Comparison of ENCODE assay signal across 8 mouse cellular contexts in the genomic region with DNA sequence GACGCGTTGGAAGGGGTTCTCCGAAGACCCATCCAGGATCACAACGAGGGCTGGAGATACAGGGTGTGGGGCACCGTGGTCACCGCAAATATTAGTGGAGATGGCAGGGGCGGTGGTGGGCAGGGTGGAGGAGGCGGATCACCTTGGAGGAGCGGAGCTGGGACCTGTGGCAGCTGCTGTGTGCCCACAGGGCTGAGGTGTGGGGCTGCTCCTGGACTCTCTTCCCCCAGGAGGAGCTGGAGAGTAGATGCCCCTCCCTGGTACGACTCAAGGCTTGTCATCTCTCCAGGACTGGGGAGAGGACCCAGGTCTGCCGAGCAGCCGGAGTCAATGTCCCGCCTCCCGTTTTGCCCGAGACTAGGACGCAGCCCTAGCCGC.
DNase-seq lines count a peak whose midpoint lies in the region; ATAC-seq and TF ChIP-seq lines count a peak whose summit lies in the region.

No protein-coding gene starts in this region.

- H3K4me3 ChIP-seq in liver, adult 2 months (ENCODE audit: insufficient read depth, low read depth, low read length), result peak overlapping the region; percentile 71; the same call in 1 of the 2 replicates
- peak overlapping the region; percentile 44 for H3K4me3 ChIP-seq in forebrain, embryonic 13.5 days
- H3K4me3 ChIP-seq in liver, embryonic 11.5 days (ENCODE audit: low read depth, low read length), result peak overlapping the region; percentile 44
- peak overlapping the region; percentile 41 for H3K4me3 ChIP-seq in stomach, embryonic 15.5 days (replicated peaks)

- no peak for TF ChIP-seq CTCF in liver, adult 2 months (IDR thresholded peaks at IDR 0.05; ENCODE audit: low read depth, low read length)

- H3K9ac ChIP-seq in liver, adult 2 months (ENCODE audit: low read depth, low read length), result no peak overlapping the region; the same call in 1 of the 2 replicates
- H3K9ac ChIP-seq in forebrain, embryonic 13.5 days, result peak overlapping the region; percentile 60
- H3K9ac ChIP-seq in liver, embryonic 11.5 days (ENCODE audit: low read depth, low read length), result no peak overlapping the region; the same call in 1 of the 2 replicates
- H3K9ac ChIP-seq in stomach, embryonic 15.5 days, result no peak overlapping the region; the same call in 1 of the 2 replicates

- no peak for TF ChIP-seq POLR2A in liver, adult 2 months (IDR thresholded peaks at IDR 0.05; ENCODE audit: extremely low read depth, insufficient read depth, low read length)

- ATAC-seq in cerebellum, adult (ENCODE audit: insufficient number of reproducible peaks, low FRiP score, low TSS enrichment), result peak; percentile 24; the same call in 1 of the 2 replicates
- peak; percentile 34 for ATAC-seq in forebrain, embryonic 13.5 days
- ATAC-seq in liver, embryonic 11.5 days (replicated peaks; ENCODE audit: low FRiP score), result peak; percentile 14; the same call in 1 of the 2 replicates
- ATAC-seq in stomach, embryonic 15.5 days (ENCODE audit: insufficient read depth, low FRiP score, low read depth), result 0 out of 2 replicates have a peak, but pooled peaks have one; percentile 11

- H3K4me2 ChIP-seq in forebrain, embryonic 13.5 days, result peak overlapping the region; percentile 69
- peak overlapping the region; percentile 73 for H3K4me2 ChIP-seq in liver, embryonic 11.5 days
- peak overlapping the region; percentile 84 for H3K4me2 ChIP-seq in stomach, embryonic 15.5 days

- H3K4me1 ChIP-seq in liver, adult 2 months (ENCODE audit: control insufficient read depth, insufficient read depth, low read length), result peaks cover 2% of the 10 kb centered on the region; the same call in 1 of the 2 replicates
- H3K4me1 ChIP-seq in forebrain, embryonic 13.5 days, result peaks cover 14% of the 10 kb centered on the region; the same call in 1 of the 2 replicates
- no peaks in the 10 kb centered on the region for H3K4me1 ChIP-seq in liver, embryonic 11.5 days (replicated peaks; ENCODE audit: control insufficient read depth, insufficient read depth, low read length)
- H3K4me1 ChIP-seq in stomach, embryonic 15.5 days, result no peaks in the 10 kb centered on the region

- H3K9me3 ChIP-seq in forebrain, embryonic 13.5 days (replicated peaks), result 0 out of 2 replicates have a peak, but pooled peaks cover 6% of the 10 kb centered on the region
- no peaks in the 10 kb centered on the region for H3K9me3 ChIP-seq in liver, embryonic 11.5 days (ENCODE audit: control insufficient read depth, low read length)
- H3K9me3 ChIP-seq in stomach, embryonic 15.5 days, result no peaks in the 10 kb centered on the region

- WGBS in liver, adult 2 months, result 29% methylated on average over 15 of the region's 17 CpGs
- 5% methylated on average over 16 of the region's 17 CpGs for WGBS in forebrain, embryonic 13.5 days
- WGBS in liver, embryonic 11.5 days, result 14% methylated on average over 17 of the region's 17 CpGs
- WGBS in stomach, embryonic 15.5 days, result 14% methylated on average over 17 of the region's 17 CpGs

- H3K79me2 ChIP-seq in liver, adult 2 months (ENCODE audit: control insufficient read depth, insufficient read depth, low read length), result no peaks in the 10 kb centered on the region

- no peak overlapping the region for H3K27ac ChIP-seq in liver, adult 2 months (replicated peaks; ENCODE audit: insufficient read depth, low read depth, low read length)
- no peak overlapping the region for H3K27ac ChIP-seq in forebrain, embryonic 13.5 days
- no peak overlapping the region for H3K27ac ChIP-seq in liver, embryonic 11.5 days (ENCODE audit: low read depth, low read length)
- H3K27ac ChIP-seq in stomach, embryonic 15.5 days, result no peak overlapping the region

- no peaks in the 10 kb centered on the region; the same call in 1 of the 2 replicates for H3K36me3 ChIP-seq in liver, adult 2 months (ENCODE audit: control insufficient read depth, insufficient read depth, low read length)
- no peaks in the 10 kb centered on the region for H3K36me3 ChIP-seq in forebrain, embryonic 13.5 days (ENCODE audit: poor library complexity, severe bottlenecking)
- no peaks in the 10 kb centered on the region for H3K36me3 ChIP-seq in liver, embryonic 11.5 days (ENCODE audit: control insufficient read depth, insufficient read depth, low read length)
- no peaks in the 10 kb centered on the region for H3K36me3 ChIP-seq in stomach, embryonic 15.5 days

- no peaks in the 10 kb centered on the region for H3K27me3 ChIP-seq in liver, adult 2 months (ENCODE audit: control insufficient read depth, insufficient read depth, low read length)
- peaks cover 82% of the 10 kb centered on the region for H3K27me3 ChIP-seq in forebrain, embryonic 13.5 days
- H3K27me3 ChIP-seq in liver, embryonic 11.5 days (replicated peaks; ENCODE audit: control insufficient read depth, insufficient read depth, low read length), result peaks cover 80% of the 10 kb centered on the region
- H3K27me3 ChIP-seq in stomach, embryonic 15.5 days (replicated peaks), result peaks cover 21% of the 10 kb centered on the region

- no peak for DNase-seq in cerebellum, postnatal 4 days (ENCODE audit: low spot score in 2 of 2)
- no peak for DNase-seq in liver, adult 2 months (ENCODE audit: extremely low read depth, low read depth, low spot score)
- DNase-seq in liver, result no peak
- DNase-seq in liver, embryonic 11.5 days (ENCODE audit: low spot score), result peak; percentile 30
- DNase-seq in kidney, adult 8-10 months, result no peak
